Mouse (Mus musculus) v-Abl transformed pro-B cells (cell line): ENCODE data around the gene Cep295nl.

Experiments
- in situ Hi-C, 2 experiments: fragments of 400-800 bp; cut with MboI; formaldehyde crosslinking; loops; one replicate each; pipeline ENCODE4 v1.15.1; 2025; ENCODE audit not compliant: unreplicated experiment in 2 of 2

Cep295nl gene

GRCm38 (mm10) chr11:118360491-118360890, 18.2 kb upstream of the Cep295nl start:
- in situ Hi-C loops = no loop called here

GRCm38 (mm10) chr11:118355640-118356039, 13.3 kb upstream of the Cep295nl start, which contains the start of gene Timp2:
Timp2 (minus strand) TSS chr11:118355740.
- in situ Hi-C loops = no loop called here

DNA sequence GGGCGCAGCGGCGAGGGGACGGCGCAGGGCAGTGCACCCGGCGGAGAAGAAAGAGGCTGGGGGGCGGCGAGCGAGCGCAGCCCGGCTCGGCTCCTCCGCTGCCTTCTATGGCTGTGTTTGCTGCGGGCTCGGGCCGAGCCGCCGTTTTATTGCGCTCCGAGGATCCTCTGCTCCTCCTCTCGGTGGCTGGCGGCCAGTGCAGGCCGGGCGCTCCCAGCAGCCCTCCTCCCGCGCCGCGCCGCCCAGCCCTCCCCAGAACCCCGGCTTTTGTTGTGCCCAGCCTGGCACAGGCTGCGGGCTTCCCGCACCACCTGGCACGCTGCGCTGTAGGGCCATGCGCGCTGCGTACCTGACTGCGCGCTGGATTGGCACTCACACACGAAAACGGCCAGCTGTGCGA, 12.9 kb upstream of the Cep295nl start:
- in situ Hi-C loops = no loop called here

DNA sequence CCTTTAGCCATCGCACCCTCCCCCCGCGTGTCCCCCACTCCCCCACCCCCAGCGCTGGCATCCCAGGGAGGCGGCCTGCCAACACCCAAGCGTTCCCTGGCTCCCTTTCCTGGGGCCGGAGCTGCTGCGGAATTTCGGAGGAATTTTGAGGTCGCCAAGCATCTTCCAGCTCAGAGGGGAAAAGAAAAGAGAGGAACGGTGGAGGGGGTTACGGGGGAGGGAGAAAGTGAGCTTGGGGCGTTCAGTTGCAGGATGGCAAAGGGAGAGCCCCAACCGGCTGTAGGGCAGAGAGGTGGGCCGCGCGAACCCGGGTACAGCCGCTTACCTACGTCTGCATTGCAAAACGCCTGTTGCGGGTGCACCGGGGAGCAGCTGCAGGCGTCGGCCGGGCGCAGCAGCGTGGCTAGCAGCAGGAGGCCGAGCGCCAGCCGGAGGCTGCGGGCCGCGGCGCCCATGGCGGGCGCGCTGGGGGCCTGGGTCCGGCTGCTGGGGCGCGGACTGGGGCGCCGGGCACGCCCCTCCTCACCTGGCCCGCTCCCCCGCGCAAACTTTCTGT, 12.4 kb upstream of the Cep295nl start:
- in situ Hi-C loops = no loop called here

- in situ Hi-C loops = loop anchor here in 1 of 2 experiments (25.0 kb wide), 1 partner anchor 1612 kb away; no protein-coding TSS in a partner anchor
These were observed 7.2 kb upstream of the Cep295nl start for GRCm38 (mm10) chr11:118349494-118349893.

DNA sequence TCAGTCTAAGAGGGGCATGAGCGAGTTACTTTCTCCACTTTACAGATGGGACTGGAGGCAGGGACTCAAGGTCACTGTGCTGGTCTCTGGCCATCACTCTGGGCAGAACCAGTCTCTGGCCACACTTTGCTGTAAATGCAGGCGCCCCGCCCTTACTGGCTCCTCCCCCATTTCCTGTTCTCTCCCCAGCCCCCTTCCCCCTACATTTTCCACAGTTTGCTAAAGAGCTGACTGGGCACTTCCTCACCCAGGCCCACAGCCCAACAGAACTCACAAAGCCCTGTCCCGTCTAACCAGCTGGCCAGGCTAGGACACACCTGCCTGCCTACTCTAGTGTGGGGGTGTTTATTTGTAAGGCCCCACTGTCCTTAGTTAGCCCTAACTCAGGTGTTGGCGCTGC, 6.6 kb upstream of the Cep295nl start:
- in situ Hi-C loops = loop anchor here in 1 of 2 experiments (25.0 kb wide), 1 partner anchor 1612 kb away; no protein-coding TSS in a partner anchor

DNA sequence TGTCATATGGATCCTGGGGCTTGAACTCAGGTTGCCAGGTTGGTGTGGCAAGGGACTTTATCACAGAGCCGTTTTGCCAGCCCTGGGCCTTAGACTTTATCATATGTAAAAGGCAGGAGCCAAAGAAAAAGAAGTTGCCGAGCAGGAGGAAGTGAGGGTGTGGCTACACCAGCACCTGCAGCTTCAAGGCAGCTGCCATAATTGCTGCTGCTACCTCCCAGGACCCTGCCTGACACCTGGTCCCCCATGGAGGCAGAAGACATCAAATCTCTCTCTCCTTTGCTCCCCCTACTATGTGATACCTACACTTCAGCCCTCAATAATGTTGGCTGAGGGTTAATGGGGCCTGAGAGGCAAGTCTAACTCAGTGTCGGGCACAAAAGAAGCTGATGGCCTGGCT, 6.1 kb upstream of the Cep295nl start:
- in situ Hi-C loops = loop anchor here in 1 of 2 experiments (25.0 kb wide), 1 partner anchor 1611 kb away; no protein-coding TSS in a partner anchor

DNA sequence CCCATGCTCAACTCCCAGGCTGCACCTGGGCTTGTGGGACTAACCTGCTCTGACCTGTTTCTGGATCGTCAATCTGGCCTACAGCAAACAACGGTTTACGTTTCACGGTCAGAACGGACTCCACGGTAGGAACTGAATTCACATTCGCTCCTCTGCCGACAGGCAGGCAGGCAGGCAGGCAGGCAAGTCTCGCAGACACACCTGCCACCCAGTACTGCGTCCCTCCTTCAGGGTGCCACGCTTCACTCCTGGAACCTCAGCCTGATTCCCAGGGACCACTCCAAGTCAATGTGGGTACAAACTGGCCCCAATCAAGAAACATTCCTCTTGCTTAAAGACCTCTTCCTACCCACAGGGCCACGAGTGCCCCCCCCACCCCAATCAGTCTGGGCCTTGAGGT, 5.6 kb upstream of the Cep295nl start:
- in situ Hi-C loops = loop anchor here in 1 of 2 experiments (25.0 kb wide), 1 partner anchor 1611 kb away; no protein-coding TSS in a partner anchor

DNA sequence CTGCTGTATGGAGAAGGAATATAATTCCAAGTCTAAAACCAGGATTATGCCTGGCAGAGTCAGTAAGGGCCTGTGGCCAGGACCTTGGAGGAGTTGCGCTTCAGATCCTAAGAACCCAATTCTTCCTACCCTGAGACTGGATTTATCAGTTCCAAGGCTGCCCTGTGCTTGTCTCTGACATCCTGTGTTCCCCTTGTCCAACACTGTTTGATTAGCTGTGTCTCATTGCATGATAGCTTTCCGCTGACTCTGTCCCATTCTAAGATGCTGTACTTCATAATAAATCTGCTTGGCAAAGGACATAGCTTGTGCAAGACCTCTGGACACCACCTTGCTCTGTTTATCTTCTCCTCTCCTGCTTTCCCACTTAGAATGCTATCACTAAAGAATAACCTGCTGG, 5.1 kb upstream of the Cep295nl start:
- in situ Hi-C loops = loop anchor here in 1 of 2 experiments (25.0 kb wide), 1 partner anchor 1610 kb away; no protein-coding TSS in a partner anchor

- in situ Hi-C loops = loop anchor here in 1 of 2 experiments (25.0 kb wide), 1 partner anchor 1609 kb away; no protein-coding TSS in a partner anchor
These were observed 4.2 kb upstream of the Cep295nl start for GRCm38 (mm10) chr11:118346395-118347096.

GRCm38 (mm10) chr11:118345693-118346092, 3.4 kb upstream of the Cep295nl start:
- in situ Hi-C loops = loop anchor here in 1 of 2 experiments (25.0 kb wide), 1 partner anchor 1608 kb away; no protein-coding TSS in a partner anchor

DNA sequence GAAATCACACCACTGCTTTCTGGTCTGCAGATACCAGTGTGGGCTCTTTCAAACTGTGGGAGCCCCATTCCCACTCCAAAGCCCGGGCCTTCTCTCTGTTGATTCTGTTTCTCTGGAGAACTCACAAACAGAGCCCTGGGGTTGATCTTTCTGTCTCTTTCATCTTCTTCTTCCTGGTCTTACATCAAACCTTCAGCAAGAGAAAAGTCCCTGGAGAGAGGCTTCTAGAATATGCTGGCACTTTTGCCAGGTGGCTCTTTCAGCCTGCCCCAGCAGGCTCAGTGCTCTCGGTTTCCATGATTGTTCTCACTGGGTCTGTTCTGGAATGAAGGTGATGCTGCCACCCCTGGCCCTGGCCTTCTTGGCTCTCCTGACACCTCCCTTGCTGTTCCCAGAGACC, 1.3 kb upstream of the Cep295nl start:
- in situ Hi-C loops = loop anchor here in 1 of 2 experiments (25.0 kb wide), 1 partner anchor 1606 kb away; no protein-coding TSS in a partner anchor

GRCm38 (mm10) chr11:118337491-118338168, 4.7 kb downstream of the Cep295nl start:
- in situ Hi-C loops = loop anchor here in 1 of 2 experiments (25.0 kb wide), 1 partner anchor 1600 kb away; no protein-coding TSS in a partner anchor

GRCm38 (mm10) chr11:118333431-118333830, 8.9 kb downstream of the Cep295nl start:
- in situ Hi-C loops = loop anchor here in 1 of 2 experiments (25.0 kb wide), 1 partner anchor 1596 kb away; no protein-coding TSS in a partner anchor

- in situ Hi-C loops = loop anchor here in 1 of 2 experiments (25.0 kb wide), 1 partner anchor 1595 kb away; no protein-coding TSS in a partner anchor
These were observed 9.9 kb downstream of the Cep295nl start for GRCm38 (mm10) chr11:118332376-118332775.

GRCm38 (mm10) chr11:118330777-118331176, 11.5 kb downstream of the Cep295nl start:
- in situ Hi-C loops = loop anchor here in 1 of 2 experiments (25.0 kb wide), 1 partner anchor 1593 kb away; no protein-coding TSS in a partner anchor

GRCm38 (mm10) chr11:118330361-118330760, 11.9 kb downstream of the Cep295nl start:
- in situ Hi-C loops = loop anchor here in 1 of 2 experiments (25.0 kb wide), 1 partner anchor 1593 kb away; no protein-coding TSS in a partner anchor

DNA sequence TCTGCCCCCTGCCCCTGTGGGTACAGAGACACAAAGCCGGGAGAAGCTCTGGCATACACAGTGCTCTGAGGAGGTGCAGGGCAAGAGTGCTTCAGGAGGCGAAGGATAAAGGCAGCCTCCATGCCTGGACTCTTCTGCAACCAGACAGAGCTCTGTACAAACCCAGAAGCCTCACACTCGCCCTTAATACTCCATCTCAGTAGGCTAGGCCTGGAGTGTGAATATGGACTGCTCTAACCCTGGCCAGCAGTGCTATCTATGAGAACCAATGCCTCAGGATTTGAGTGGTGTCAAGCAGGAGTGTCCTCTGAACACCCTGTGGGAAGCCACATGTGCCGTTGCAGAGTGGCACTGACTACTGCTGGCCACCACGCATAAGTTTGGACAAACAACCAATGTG, 13.4 kb downstream of the Cep295nl start:
- in situ Hi-C loops = loop anchor here in 1 of 2 experiments (25.0 kb wide), 1 partner anchor 1592 kb away; no protein-coding TSS in a partner anchor

- in situ Hi-C loops = loop anchor here in 1 of 2 experiments (25.0 kb wide), 1 partner anchor 1591 kb away; no protein-coding TSS in a partner anchor
These were observed 13.8 kb downstream of the Cep295nl start for GRCm38 (mm10) chr11:118328511-118328910.
